Mouse (Mus musculus): Measurements from ENCODE around the gene Dolpp1. TPM values are rescaled to one million over a fixed set of nuclear protein-coding genes. Genes with fewer than 3 reads are reported as not detected.

Gene Dolpp1
- polyA plus RNA-seq, 1 experiment from 2014 or later, result 19.5 TPM

- no peak for ATAC-seq (replicated peaks; ENCODE audit: insufficient number of reproducible peaks, low FRiP score, low TSS enrichment)
- peak overlapping the region; percentile 100 for H3K27ac ChIP-seq (ENCODE audit: low read depth, low read length)
- 55% methylated on average over 5 of the region's 5 CpGs for WGBS (ENCODE audit: insufficient replicate concordance)
- H3K36me3 ChIP-seq (ENCODE audit: control insufficient read depth, insufficient read depth, low read length), result peaks cover 18% of the 10 kb centered on the region
- H3K9me3 ChIP-seq (replicated peaks; ENCODE audit: control insufficient read depth, low read length), result no peaks in the 10 kb centered on the region
- H3K9ac ChIP-seq (ENCODE audit: low read depth, low read length), result peak overlapping the region; percentile 89
- H3K4me3 ChIP-seq (ENCODE audit: low read depth, low read length), result no peak overlapping the region
- H3K27me3 ChIP-seq (ENCODE audit: control insufficient read depth, insufficient read depth, low read length), result no peaks in the 10 kb centered on the region
- peak overlapping the region; percentile 9 for H3K4me2 ChIP-seq
- peaks cover 74% of the 10 kb centered on the region for H3K4me1 ChIP-seq (ENCODE audit: control insufficient read depth, insufficient read depth, low read length)
These were observed 52.0 kb downstream of the Dolpp1 start for GRCm38 (mm10) chr2:30444006-30444405.

GRCm38 (mm10) chr2:30444450-30444849, 52.4 kb downstream of the Dolpp1 start:
- Histone ChIP-seq H3K9ac (ENCODE audit: low read depth, low read length) (no peak overlapping the region), H3K4me1 (ENCODE audit: control insufficient read depth, insufficient read depth, low read length) (peaks cover 71% of the 10 kb centered on the region), H3K9me3 (replicated peaks; ENCODE audit: control insufficient read depth, low read length) (no peaks in the 10 kb centered on the region), H3K4me2 (peak overlapping the region; percentile 9; the same call in 1 of the 2 replicates), H3K4me3 (ENCODE audit: low read depth, low read length) (no peak overlapping the region), H3K27me3 (ENCODE audit: control insufficient read depth, insufficient read depth, low read length) (no peaks in the 10 kb centered on the region), H3K27ac (ENCODE audit: low read depth, low read length) (peak overlapping the region; percentile 100), H3K36me3 (ENCODE audit: control insufficient read depth, insufficient read depth, low read length) (peaks cover 18% of the 10 kb centered on the region)
- ATAC-seq (replicated peaks; ENCODE audit: insufficient number of reproducible peaks, low FRiP score, low TSS enrichment), result no peak

- 26% methylated on average over 2 of the region's 2 CpGs for WGBS (ENCODE audit: insufficient replicate concordance)
- H3K4me1 ChIP-seq (ENCODE audit: control insufficient read depth, insufficient read depth, low read length), result peaks cover 62% of the 10 kb centered on the region
- ATAC-seq (replicated peaks; ENCODE audit: insufficient number of reproducible peaks, low FRiP score, low TSS enrichment), result no peak
- peak overlapping the region; percentile 37 for H3K4me2 ChIP-seq
- H3K27ac ChIP-seq (ENCODE audit: low read depth, low read length), result peak overlapping the region; percentile 100
- no peaks in the 10 kb centered on the region for H3K27me3 ChIP-seq (ENCODE audit: control insufficient read depth, insufficient read depth, low read length)
- H3K9ac ChIP-seq (ENCODE audit: low read depth, low read length), result peak overlapping the region; percentile 63
- H3K9me3 ChIP-seq (replicated peaks; ENCODE audit: control insufficient read depth, low read length), result peaks cover 4% of the 10 kb centered on the region
- no peak overlapping the region for H3K4me3 ChIP-seq (ENCODE audit: low read depth, low read length)
- peaks cover 23% of the 10 kb centered on the region for H3K36me3 ChIP-seq (ENCODE audit: control insufficient read depth, insufficient read depth, low read length)
These were observed 53.3 kb downstream of the Dolpp1 start for GRCm38 (mm10) chr2:30445312-30445711.

- 81% methylated on average over 10 of the region's 10 CpGs for WGBS (ENCODE audit: insufficient replicate concordance)
- Histone ChIP-seq H3K4me1 (ENCODE audit: control insufficient read depth, insufficient read depth, low read length) (peaks cover 48% of the 10 kb centered on the region), H3K9ac (ENCODE audit: low read depth, low read length) (peak overlapping the region; percentile 23), H3K27ac (ENCODE audit: low read depth, low read length) (peak overlapping the region; percentile 46; the same call in 1 of the 2 replicates), H3K27me3 (ENCODE audit: control insufficient read depth, insufficient read depth, low read length) (no peaks in the 10 kb centered on the region), H3K36me3 (ENCODE audit: control insufficient read depth, insufficient read depth, low read length) (peaks cover 25% of the 10 kb centered on the region), H3K9me3 (replicated peaks; ENCODE audit: control insufficient read depth, low read length) (peaks cover 5% of the 10 kb centered on the region), H3K4me2 (no peak overlapping the region), H3K4me3 (ENCODE audit: low read depth, low read length) (no peak overlapping the region)
- ATAC-seq (replicated peaks; ENCODE audit: insufficient number of reproducible peaks, low FRiP score, low TSS enrichment), result no peak
These were observed 55.1 kb downstream of the Dolpp1 start for GRCm38 (mm10) chr2:30446891-30447826.

GRCm38 (mm10) chr2:30448371-30448770, 56.3 kb downstream of the Dolpp1 start:
- Histone ChIP-seq H3K9ac (ENCODE audit: low read depth, low read length) (no peak overlapping the region), H3K4me3 (ENCODE audit: low read depth, low read length) (no peak overlapping the region), H3K4me1 (ENCODE audit: control insufficient read depth, insufficient read depth, low read length) (peaks cover 35% of the 10 kb centered on the region), H3K27ac (ENCODE audit: low read depth, low read length) (no peak overlapping the region), H3K27me3 (ENCODE audit: control insufficient read depth, insufficient read depth, low read length) (no peaks in the 10 kb centered on the region), H3K4me2 (no peak overlapping the region), H3K36me3 (ENCODE audit: control insufficient read depth, insufficient read depth, low read length) (peaks cover 25% of the 10 kb centered on the region), H3K9me3 (replicated peaks; ENCODE audit: control insufficient read depth, low read length) (peaks cover 5% of the 10 kb centered on the region)
- 91% methylated on average over 7 of the region's 7 CpGs for WGBS (ENCODE audit: insufficient replicate concordance)
- ATAC-seq (replicated peaks; ENCODE audit: insufficient number of reproducible peaks, low FRiP score, low TSS enrichment), result no peak

Small RNA genes within 50 kb of the gene (microRNA-seq; reads per million reads assigned to microRNA genes)
- gene Gm47292 (ENCODE audit: borderline number of aligned reads), result not detected

Other genes starting within 250 kb of the Dolpp1 start
- gene Endog, start 220.8 kb upstream of the Dolpp1 start, polyA plus RNA-seq (2014; fragmentation: Nextera tagmentation; extraction: Ambion mirVana), result 30.0 and 33.4 TPM in 2 replicates
- gene Spout1, start 213.8 kb upstream of the Dolpp1 start, polyA plus RNA-seq (2014; fragmentation: Nextera tagmentation; extraction: Ambion mirVana), result 41.2 and 43.4 TPM in 2 replicates
- gene Kyat1, start 186.4 kb upstream of the Dolpp1 start, polyA plus RNA-seq (2014; fragmentation: Nextera tagmentation; extraction: Ambion mirVana), result 13.6 and 15.5 TPM in 2 replicates
- 38.1 and 46.9 TPM in 2 replicates for gene Lrrc8a, start 154.5 kb upstream of the Dolpp1 start, polyA plus RNA-seq (2014; fragmentation: Nextera tagmentation; extraction: Ambion mirVana)
- gene Gm28035, start 151.7 kb upstream of the Dolpp1 start, polyA plus RNA-seq (2014; fragmentation: Nextera tagmentation; extraction: Ambion mirVana), result 0.49 TPM in 1 of 2 replicates, not detected in the other
- gene Phyhd1, start 126.1 kb upstream of the Dolpp1 start, polyA plus RNA-seq (2014; fragmentation: Nextera tagmentation; extraction: Ambion mirVana), result 4.7 and 7.4 TPM in 2 replicates
- gene Gm28038, start 111.2 kb upstream of the Dolpp1 start, polyA plus RNA-seq (2014; fragmentation: Nextera tagmentation; extraction: Ambion mirVana), result not detected in 2 replicates
- gene Dolk, start 105.9 kb upstream of the Dolpp1 start, polyA plus RNA-seq (2014; fragmentation: Nextera tagmentation; extraction: Ambion mirVana), result 26.6 and 27.7 TPM in 2 replicates
- gene Nup188, start 105.9 kb upstream of the Dolpp1 start, polyA plus RNA-seq (2014; fragmentation: Nextera tagmentation; extraction: Ambion mirVana), result 34.2 and 37.4 TPM in 2 replicates
- gene Sh3glb2, start 32.9 kb upstream of the Dolpp1 start, polyA plus RNA-seq (2014; fragmentation: Nextera tagmentation; extraction: Ambion mirVana), result 78.8 and 80.2 TPM in 2 replicates
- gene Miga2, start 28.0 kb upstream of the Dolpp1 start, polyA plus RNA-seq (2014; fragmentation: Nextera tagmentation; extraction: Ambion mirVana), result 22.2 and 22.9 TPM in 2 replicates
- 61.5 and 66.0 TPM in 2 replicates for gene Crat, start 23.6 kb downstream of the Dolpp1 start, polyA plus RNA-seq (2014; fragmentation: Nextera tagmentation; extraction: Ambion mirVana)
- gene Ptpa, start 23.8 kb downstream of the Dolpp1 start, polyA plus RNA-seq (2014; fragmentation: Nextera tagmentation; extraction: Ambion mirVana), result 50.3 and 63.5 TPM in 2 replicates
- gene Ier5l, start 82.0 kb downstream of the Dolpp1 start, polyA plus RNA-seq (2014; fragmentation: Nextera tagmentation; extraction: Ambion mirVana), result 2.4 TPM in 2 replicates
- 1.7 and 2.4 TPM in 2 replicates for gene Cstad, start 202.8 kb downstream of the Dolpp1 start, polyA plus RNA-seq (2014; fragmentation: Nextera tagmentation; extraction: Ambion mirVana)